Mouse (Mus musculus) limb, embryonic 13.5 days (tissue): ENCODE results near the gene Btbd35f20. TPM values are rescaled to one million over a fixed set of nuclear protein-coding genes. Genes with fewer than 3 reads are reported as not detected.
"Not testable (repeated sequence)": the region's sequence is repeated elsewhere in the genome, so short reads cannot be mapped to it uniquely, and the experiment has no call there.

Source experiments
- ATAC-seq: fragments of 200-750 bp; cut with Nextera tagmentation; 2 replicates; pipeline ENCODE4 v1.8.0; 2017; ENCODE audit warnings: low read depth, moderate number of reproducible peaks, moderate TSS enrichment; ENCODE audit not compliant: low FRiP score
- H3K27ac ChIP-seq: fragments of 300-500 bp; sonication (generic); 2 replicates; pipeline ENCODE4 v1.5.1; 2015; ENCODE audit warnings: inconsistent platforms, mild to moderate bottlenecking, moderate library complexity
- H3K27me3 ChIP-seq: fragments of 300-500 bp; sonication (generic); 2 replicates; pipeline ENCODE4 v1.6.1; 2015; ENCODE audit warnings: mild to moderate bottlenecking, inconsistent platforms
- H3K36me3 ChIP-seq: fragments of 300-500 bp; sonication (generic); 2 replicates; pipeline ENCODE4 v1.6.1; 2015; ENCODE audit warnings: inconsistent platforms, mild to moderate bottlenecking, moderate library complexity
- H3K4me1 ChIP-seq: fragments of 300-500 bp; sonication (generic); 2 replicates; pipeline ENCODE4 v1.6.1; 2015; ENCODE audit warnings: inconsistent platforms
- H3K4me2 ChIP-seq: fragments of 300-500 bp; sonication (generic); replicated peaks from 2 replicates; pipeline ENCODE4 v1.6.1; 2015; ENCODE audit warnings: inconsistent platforms, mild to moderate bottlenecking, moderate library complexity
- H3K4me3 ChIP-seq: fragments of 300-500 bp; sonication (generic); 2 replicates; pipeline ENCODE4 v1.5.1; 2015; ENCODE audit warnings: moderate library complexity, mild to moderate bottlenecking, inconsistent platforms
- H3K9ac ChIP-seq: fragments of 300-500 bp; sonication (generic); 2 replicates; pipeline ENCODE4 v1.6.1; 2015; ENCODE audit warnings: mild to moderate bottlenecking, inconsistent platforms
- H3K9me3 ChIP-seq: fragments of 300-500 bp; sonication (generic); 2 replicates; pipeline ENCODE4 v1.6.1; 2016; ENCODE audit warnings: inconsistent platforms
- WGBS: fragments of 180-500 bp; shearing (Covaris S2); methylation state at CpG from one replicate; pipeline ENCODE4 v1.1.7; 2015; 5-methylcytosine and 5-hydroxymethylcytosine counted together
- polyA plus RNA-seq: library from polyadenylated mRNA; unstranded; fragments of >200 nt; fragmentation: Nextera tagmentation; extraction: Ambion mirVana; gene quantifications from 2 replicates; pipeline ENCODE4 v1.2.1, GENCODE M21; 2015

The Btbd35f20 gene
- polyA plus RNA-seq: not detected in 2 replicates

DNA sequence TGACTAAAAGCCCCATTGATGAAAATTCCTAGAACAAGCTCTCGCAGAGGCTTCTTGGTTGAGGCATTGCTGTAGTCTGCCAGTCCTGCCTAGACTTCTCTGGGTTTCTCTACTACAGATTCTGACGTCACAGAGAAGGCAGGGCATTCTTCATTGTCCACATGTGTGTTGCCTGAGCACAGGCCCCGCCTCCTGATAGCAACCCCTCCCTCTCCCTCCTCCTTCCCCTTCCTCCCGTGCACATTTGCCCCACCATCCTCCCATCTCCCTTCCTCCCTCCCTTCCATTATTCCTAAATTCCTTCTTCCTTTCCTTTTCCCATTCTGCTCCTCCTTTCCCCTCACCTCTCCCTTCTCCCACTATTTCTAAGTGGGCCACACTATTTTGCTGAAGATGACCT, at the start of gene Btbd35f20:
Gene Btbd35f20, minus strand, starts transcription at position 101 of the 400 bp plus-strand sequence.
- not testable (repeated sequence) for H3K9me3 ChIP-seq, H3K36me3 ChIP-seq, H3K27ac ChIP-seq, H3K4me1 ChIP-seq, H3K4me3 ChIP-seq, ATAC-seq, H3K4me2 ChIP-seq, H3K27me3 ChIP-seq, H3K9ac ChIP-seq
- no CpG with 5 or more reads among the region's 4 CpGs for WGBS

Other genes with a start within 250 kb of the Btbd35f20 start
- not detected in 2 replicates for gene Btbd35f28, start 94.7 kb downstream of the Btbd35f20 start, polyA plus RNA-seq
- not detected in 2 replicates for gene Btbd35f17, start 79.4 kb upstream of the Btbd35f20 start, polyA plus RNA-seq